Mouse (Mus musculus) limb, embryonic 15.5 days (tissue): ENCODE measurements around the gene Bace1. TPM values are rescaled to one million over a fixed set of nuclear protein-coding genes. Genes with fewer than 3 reads are reported as not detected.
"Not testable (repeated sequence)": the region's sequence is repeated elsewhere in the genome, so short reads cannot be mapped to it uniquely, and the experiment has no call there.

Source experiments
- ATAC-seq: fragments of 200-750 bp; cut with Nextera tagmentation; 2 replicates; pipeline ENCODE4 v1.8.0; 2017; ENCODE audit warnings: low read depth, moderate TSS enrichment; ENCODE audit not compliant: insufficient number of reproducible peaks, low FRiP score, low TSS enrichment
- H3K27ac ChIP-seq: fragments of 300-500 bp; sonication (generic); 2 replicates; pipeline ENCODE4 v1.5.1; 2015; ENCODE audit warnings: moderate library complexity, mild to moderate bottlenecking, inconsistent platforms
- H3K27me3 ChIP-seq: fragments of 300-500 bp; sonication (generic); 2 replicates; pipeline ENCODE4 v1.6.1; 2015; ENCODE audit warnings: inconsistent platforms
- H3K36me3 ChIP-seq: fragments of 300-500 bp; sonication (generic); 2 replicates; pipeline ENCODE4 v1.6.1; 2015; ENCODE audit warnings: inconsistent platforms
- H3K4me1 ChIP-seq: fragments of 300-500 bp; sonication (generic); 2 replicates; pipeline ENCODE4 v1.6.1; 2015; ENCODE audit warnings: inconsistent platforms
- H3K4me2 ChIP-seq: fragments of 300-500 bp; sonication (generic); 2 replicates; pipeline ENCODE4 v1.6.1; 2015; ENCODE audit warnings: mild to moderate bottlenecking, inconsistent platforms
- H3K4me3 ChIP-seq: fragments of 300-500 bp; sonication (generic); 2 replicates; pipeline ENCODE4 v1.5.1; 2015; ENCODE audit warnings: mild to moderate bottlenecking, inconsistent platforms
- H3K9ac ChIP-seq: fragments of 300-500 bp; sonication (generic); 2 replicates; pipeline ENCODE4 v1.6.1; 2015; ENCODE audit warnings: inconsistent platforms
- H3K9me3 ChIP-seq: fragments of 300-500 bp; sonication (generic); 2 replicates; pipeline ENCODE4 v1.6.1; 2016; ENCODE audit warnings: inconsistent platforms
- WGBS: fragments of 180-500 bp; shearing (Covaris S2); methylation state at CpG from one replicate; pipeline ENCODE4 v1.1.7; 2015; 5-methylcytosine and 5-hydroxymethylcytosine counted together
- polyA plus RNA-seq: library from polyadenylated mRNA; unstranded; fragments of >200 nt; fragmentation: Nextera tagmentation; extraction: Ambion mirVana; gene quantifications from 2 replicates; pipeline ENCODE4 v1.2.1, GENCODE M21; 2015

Gene Bace1
- polyA plus RNA-seq, 1 experiment from 2014 or later = 37.2 TPM

- ATAC-seq = no peak
- H3K27ac ChIP-seq = peak overlapping the region; percentile 76
Measured at GRCm38 (mm10) chr9:45839139-45839981, 980 bp downstream of the Bace1 start.

GRCm38 (mm10) chr9:45839982-45840300 is 1.6 kb downstream of the Bace1 start:
- H3K27ac ChIP-seq = 0 out of 2 replicates have a peak overlapping the region, but pooled peaks have one; percentile 9
- H3K9me3 ChIP-seq = no peaks in the 10 kb centered on the region
- H3K4me2 ChIP-seq = peak overlapping the region; percentile 91
- 68% methylated on average over 7 of the region's 7 CpGs for WGBS
- peak overlapping the region; percentile 81 for H3K4me3 ChIP-seq
- H3K36me3 ChIP-seq = no peaks in the 10 kb centered on the region
- peak overlapping the region; percentile 75 for H3K9ac ChIP-seq
- no peaks in the 10 kb centered on the region for H3K27me3 ChIP-seq
- ATAC-seq = no peak
- H3K4me1 ChIP-seq = peaks cover 28% of the 10 kb centered on the region

More at GRCm38 (mm10) chr9:45839139-45839981, 980 bp downstream of the Bace1 start:
- Histone ChIP-seq H3K9ac (peak overlapping the region; percentile 75), H3K27me3 (no peaks in the 10 kb centered on the region), H3K4me1 (peaks cover 28% of the 10 kb centered on the region), H3K4me3 (peak overlapping the region; percentile 81), H3K4me2 (peak overlapping the region; percentile 91), H3K9me3 (no peaks in the 10 kb centered on the region), H3K36me3 (no peaks in the 10 kb centered on the region)
- WGBS = 11% methylated on average over 17 of the region's 17 CpGs

GRCm38 (mm10) chr9:45840331-45840730 is 2.0 kb downstream of the Bace1 start:
- H3K4me1 ChIP-seq = peaks cover 28% of the 10 kb centered on the region
- peak overlapping the region; percentile 75 for H3K9ac ChIP-seq
- WGBS = 32% methylated on average over 5 of the region's 5 CpGs
- peak overlapping the region; percentile 81 for H3K4me3 ChIP-seq
- H3K27me3 ChIP-seq = no peaks in the 10 kb centered on the region
- H3K9me3 ChIP-seq = no peaks in the 10 kb centered on the region
- no peaks in the 10 kb centered on the region for H3K36me3 ChIP-seq
- H3K4me2 ChIP-seq = peak overlapping the region; percentile 91
- no peak for ATAC-seq
- H3K27ac ChIP-seq = 0 out of 2 replicates have a peak overlapping the region, but pooled peaks have one; percentile 9

GRCm38 (mm10) chr9:45841458-45841857 is 3.1 kb downstream of the Bace1 start:
- peaks cover 28% of the 10 kb centered on the region for H3K4me1 ChIP-seq
- no peaks in the 10 kb centered on the region for H3K36me3 ChIP-seq
- no peak overlapping the region for H3K9ac ChIP-seq
- H3K9me3 ChIP-seq = no peaks in the 10 kb centered on the region
- 0 out of 2 replicates have a peak overlapping the region, but pooled peaks have one; percentile 91 for H3K4me2 ChIP-seq
- ATAC-seq = no peak
- no peak overlapping the region for H3K4me3 ChIP-seq
- no peak overlapping the region for H3K27ac ChIP-seq
- 76% methylated on average over 6 of the region's 6 CpGs for WGBS
- H3K27me3 ChIP-seq = no peaks in the 10 kb centered on the region

GRCm38 (mm10) chr9:45843007-45843406 is 4.6 kb downstream of the Bace1 start:
- WGBS = 82% methylated on average over 5 of the region's 5 CpGs
- Histone ChIP-seq H3K27ac (no peak overlapping the region), H3K4me3 (no peak overlapping the region), H3K36me3 (no peaks in the 10 kb centered on the region), H3K4me2 (no peak overlapping the region), H3K9ac (no peak overlapping the region), H3K4me1 (peaks cover 27% of the 10 kb centered on the region), H3K27me3 (no peaks in the 10 kb centered on the region), H3K9me3 (no peaks in the 10 kb centered on the region)
- no peak for ATAC-seq

GRCm38 (mm10) chr9:45843780-45844179 is 5.4 kb downstream of the Bace1 start:
- no peaks in the 10 kb centered on the region for H3K27me3 ChIP-seq
- H3K36me3 ChIP-seq = no peaks in the 10 kb centered on the region
- H3K4me1 ChIP-seq = peaks cover 31% of the 10 kb centered on the region
- no peak overlapping the region for H3K27ac ChIP-seq
- ATAC-seq = no peak
- no peaks in the 10 kb centered on the region for H3K9me3 ChIP-seq
- H3K9ac ChIP-seq = no peak overlapping the region
- H3K4me3 ChIP-seq = no peak overlapping the region
- no peak overlapping the region for H3K4me2 ChIP-seq
- WGBS = 80% methylated on average over 1 of the region's 1 CpGs

GRCm38 (mm10) chr9:45845541-45845940 is 7.2 kb downstream of the Bace1 start:
- ATAC-seq = no peak
- no peaks in the 10 kb centered on the region for H3K36me3 ChIP-seq
- H3K4me2 ChIP-seq = no peak overlapping the region
- 87% methylated on average over 3 of the region's 3 CpGs for WGBS
- no peaks in the 10 kb centered on the region for H3K9me3 ChIP-seq
- H3K4me3 ChIP-seq = no peak overlapping the region
- H3K4me1 ChIP-seq = peaks cover 30% of the 10 kb centered on the region
- H3K27me3 ChIP-seq = no peaks in the 10 kb centered on the region
- H3K9ac ChIP-seq = no peak overlapping the region
- no peak overlapping the region for H3K27ac ChIP-seq

DNA sequence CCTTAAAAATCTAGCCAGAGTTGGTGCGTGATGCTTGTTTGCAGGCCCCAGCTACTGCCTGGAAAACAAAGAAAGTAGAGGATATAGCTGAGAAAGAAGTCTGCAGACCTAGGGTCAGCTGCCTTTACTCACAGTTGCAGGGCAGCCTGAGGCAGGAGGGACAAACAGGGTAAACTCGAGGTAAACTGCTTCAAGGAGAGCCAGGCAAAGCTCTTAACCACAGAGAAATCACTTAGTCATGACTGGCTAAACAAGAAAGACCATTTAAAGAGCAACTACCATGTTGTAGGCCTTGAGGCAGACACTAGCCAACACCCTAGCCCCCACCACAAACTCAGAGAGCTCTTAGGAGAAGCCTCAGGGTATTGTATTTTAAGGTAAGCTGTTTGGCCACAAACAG is 7.8 kb downstream of the Bace1 start:
- H3K27ac ChIP-seq, H3K27me3 ChIP-seq, H3K4me2 ChIP-seq, H3K9me3 ChIP-seq, H3K9ac ChIP-seq, ATAC-seq, H3K36me3 ChIP-seq, H3K4me3 ChIP-seq: not testable (repeated sequence)
- 64% methylated on average over 2 of the region's 2 CpGs for WGBS
- H3K4me1 ChIP-seq = peaks cover 30% of the 10 kb centered on the region

GRCm38 (mm10) chr9:45846891-45847460 is 8.6 kb downstream of the Bace1 start:
- 69% methylated on average over 5 of the region's 5 CpGs for WGBS
- ATAC-seq = no peak
- no peak overlapping the region for H3K9ac ChIP-seq
- no peak overlapping the region for H3K4me2 ChIP-seq
- H3K4me1 ChIP-seq = peaks cover 30% of the 10 kb centered on the region
- H3K27ac ChIP-seq = no peak overlapping the region
- no peaks in the 10 kb centered on the region for H3K9me3 ChIP-seq
- H3K36me3 ChIP-seq = no peaks in the 10 kb centered on the region
- no peak overlapping the region for H3K4me3 ChIP-seq
- no peaks in the 10 kb centered on the region for H3K27me3 ChIP-seq

GRCm38 (mm10) chr9:45849528-45850408 is 11.4 kb downstream of the Bace1 start:
- Histone ChIP-seq H3K27ac (peak overlapping the region; percentile 90), H3K36me3 (peaks cover 9% of the 10 kb centered on the region; the same call in 1 of the 2 replicates), H3K9ac (no peak overlapping the region), H3K4me1 (peaks cover 30% of the 10 kb centered on the region), H3K9me3 (no peaks in the 10 kb centered on the region), H3K4me2 (no peak overlapping the region), H3K27me3 (no peaks in the 10 kb centered on the region), H3K4me3 (no peak overlapping the region)
- 38% methylated on average over 9 of the region's 9 CpGs for WGBS
- ATAC-seq = peak; percentile 76; the same call in 1 of the 2 replicates

GRCm38 (mm10) chr9:45850528-45851155 is 12.3 kb downstream of the Bace1 start:
- Histone ChIP-seq H3K4me2 (no peak overlapping the region; the same call in 1 of the 2 replicates), H3K27me3 (no peaks in the 10 kb centered on the region), H3K9me3 (no peaks in the 10 kb centered on the region), H3K27ac (peak overlapping the region; percentile 90), H3K36me3 (peaks cover 17% of the 10 kb centered on the region), H3K9ac (no peak overlapping the region), H3K4me3 (no peak overlapping the region), H3K4me1 (peaks cover 30% of the 10 kb centered on the region)
- ATAC-seq = no peak
- 63% methylated on average over 8 of the region's 8 CpGs for WGBS
